Mouse (Mus musculus) brain, embryonic 14.5 days (tissue): ENCODE results near the gene Spata31d1a.

ENCODE experiments used
- CTCF ChIP-seq: fragments of 200-500 bp; IDR thresholded peaks from 2 replicates; pipeline ENCODE4 v1.5.1; 2012; ENCODE audit warnings: inconsistent platforms, mild to moderate bottlenecking, moderate library complexity, borderline replicate concordance; ENCODE audit not compliant: insufficient read depth, insufficient read length; ENCODE audit errors: extremely low read depth
- POLR2A ChIP-seq: fragments of 200-500 bp; IDR thresholded peaks from 2 replicates; pipeline ENCODE4 v1.6.1; 2012; ENCODE audit warnings: mild to moderate bottlenecking, inconsistent platforms, borderline replicate concordance; ENCODE audit not compliant: poor library complexity, insufficient read depth, insufficient read length, severe bottlenecking; ENCODE audit errors: extremely low read depth

- TF ChIP-seq CTCF, result no peak
- no peak for TF ChIP-seq POLR2A
Observed at GRCm38 (mm10) chr13:59739397-59739796, 29.3 kb upstream of the Spata31d1a start.
